Mouse (Mus musculus): Measurements from ENCODE around the gene Rab25.

DNA sequence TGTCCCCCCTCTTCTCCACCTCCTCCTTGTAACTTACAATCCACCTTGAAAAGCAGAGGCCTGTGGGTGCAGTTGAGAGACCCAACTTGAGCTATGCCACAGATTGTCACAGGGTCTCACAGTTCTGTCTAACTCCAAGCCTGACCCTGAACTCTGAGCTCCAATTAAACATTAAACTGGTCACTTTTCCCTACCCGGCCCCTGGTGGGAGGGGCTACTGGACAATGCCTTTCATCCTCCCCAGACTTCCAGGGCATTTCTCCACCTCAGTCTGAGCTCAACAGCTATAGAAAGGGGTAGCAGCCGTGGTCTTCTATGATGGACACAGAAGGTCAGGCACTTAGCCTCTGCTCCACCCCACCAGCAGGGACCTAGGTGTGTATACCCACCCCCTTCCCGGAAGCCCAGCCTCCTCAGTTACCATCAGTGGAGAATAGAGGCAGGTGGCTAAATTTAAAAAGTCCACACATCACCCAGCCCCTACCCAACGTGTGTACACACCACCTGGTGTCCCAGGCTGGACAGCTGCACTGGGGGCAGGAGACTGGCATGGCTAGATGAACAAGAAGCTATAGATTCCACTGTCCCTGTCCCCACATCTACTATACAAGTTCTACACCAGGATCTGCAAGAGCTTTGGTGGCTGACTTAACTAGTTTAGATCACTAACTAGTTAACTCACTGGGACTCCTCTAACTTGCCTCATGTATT is 47.3 kb downstream of the Rab25 start:
- TF ChIP-seq POLR2A (IDR thresholded peaks at IDR 0.05; ENCODE audit: insufficient read depth, low read length) (no peak), EP300 (IDR thresholded peaks at IDR 0.05; ENCODE audit: insufficient read depth, low read depth, low read length) (no peak), CTCF (IDR thresholded peaks at IDR 0.05; ENCODE audit: low read depth, low read length) (no peak)

Data from ES-Bruce4 (cell line).